Mouse (Mus musculus) intestine, embryonic 14.5 days (tissue): ENCODE measurements around the gene Glod4. TPM values are rescaled to one million over a fixed set of nuclear protein-coding genes. Genes with fewer than 3 reads are reported as not detected.

Experiments used
- ATAC-seq: fragments of 200-750 bp; cut with Nextera tagmentation; replicated peaks from 2 replicates; pipeline ENCODE4 v1.8.0; 2017; ENCODE audit warnings: low read depth, moderate number of reproducible peaks, moderate TSS enrichment, moderate library complexity; ENCODE audit not compliant: low FRiP score, low TSS enrichment
- DNase-seq: peaks from one replicate; pipeline ENCODE4 v3.0.0-alpha.2; 2018; ENCODE audit warnings: low spot score
- H3K27ac ChIP-seq: fragments of 300-500 bp; sonication (generic); 2 replicates; pipeline ENCODE4 v1.5.1; 2014; ENCODE audit warnings: low read depth, mild to moderate bottlenecking, control low read depth
- H3K27me3 ChIP-seq: fragments of 300-500 bp; sonication (generic); replicated peaks from 2 replicates; pipeline ENCODE4 v1.6.1; 2014; ENCODE audit warnings: low read length, control low read depth; ENCODE audit not compliant: control insufficient read depth, insufficient read depth
- H3K36me3 ChIP-seq: fragments of 300-500 bp; sonication (generic); 2 replicates; pipeline ENCODE4 v1.6.1; 2014; ENCODE audit warnings: low read length, control low read depth; ENCODE audit not compliant: control insufficient read depth, insufficient read depth
- H3K4me1 ChIP-seq: fragments of 300-500 bp; sonication (generic); replicated peaks from 2 replicates; pipeline ENCODE4 v1.6.1; 2014; ENCODE audit warnings: low read length, control low read depth, mixed read lengths; ENCODE audit not compliant: control insufficient read depth, insufficient read depth
- H3K4me2 ChIP-seq: fragments of 300-500 bp; sonication (generic); 2 replicates; pipeline ENCODE4 v1.6.1; 2014; ENCODE audit warnings: low read length
- H3K4me3 ChIP-seq: fragments of 300-500 bp; sonication (generic); 2 replicates; pipeline ENCODE4 v1.5.1; 2014; ENCODE audit warnings: low read depth, low read length, control low read depth, mixed read lengths
- H3K9ac ChIP-seq: fragments of 300-500 bp; sonication (generic); 2 replicates; pipeline ENCODE4 v1.6.1; 2014; ENCODE audit warnings: mild to moderate bottlenecking, low read length
- H3K9me3 ChIP-seq: fragments of 300-500 bp; sonication (generic); 2 replicates; pipeline ENCODE4 v1.6.1; 2016; ENCODE audit warnings: low read length, control low read depth; ENCODE audit not compliant: control insufficient read depth
- WGBS: fragments of 180-500 bp; shearing (Covaris S2); extraction: QIAGEN DNeasy Blood & Tissue Kit; methylation state at CpG from one replicate; pipeline ENCODE4 v1.1.7; 2014; 5-methylcytosine and 5-hydroxymethylcytosine counted together
- polyA plus RNA-seq: library from polyadenylated mRNA; unstranded; fragments of >200 nt; fragmentation: Nextera tagmentation; extraction: Ambion mirVana; gene quantifications from 2 replicates; pipeline ENCODE4 v1.2.1, GENCODE M21; 2014

Glod4 gene
- polyA plus RNA-seq, 1 experiment from 2014 or later: 147 TPM

GRCm38 (mm10) chr11:76262611-76263351 is 19.3 kb upstream of the Glod4 start:
- Histone ChIP-seq H3K27ac (no peak overlapping the region), H3K4me1 (0 out of 2 replicates have a peak, but pooled peaks cover 4% of the 10 kb centered on the region), H3K4me3 (no peak overlapping the region), H3K9ac (no peak overlapping the region), H3K27me3 (no peaks in the 10 kb centered on the region), H3K4me2 (no peak overlapping the region), H3K36me3 (peaks cover 34% of the 10 kb centered on the region), H3K9me3 (no peaks in the 10 kb centered on the region)
- WGBS: 17% methylated on average over 19 of the region's 19 CpGs
- ATAC-seq (no peak), DNase-seq (no peak)

GRCm38 (mm10) chr11:76261224-76261623 is 17.7 kb upstream of the Glod4 start:
- H3K4me1 ChIP-seq: 0 out of 2 replicates have a peak, but pooled peaks cover 4% of the 10 kb centered on the region
- no peaks in the 10 kb centered on the region for H3K27me3 ChIP-seq
- no peak for DNase-seq
- no peak overlapping the region for H3K4me2 ChIP-seq
- 79% methylated on average over 12 of the region's 12 CpGs for WGBS
- H3K4me3 ChIP-seq: no peak overlapping the region
- no peak overlapping the region for H3K27ac ChIP-seq
- no peak for ATAC-seq
- peaks cover 41% of the 10 kb centered on the region for H3K36me3 ChIP-seq
- H3K9ac ChIP-seq: no peak overlapping the region
- no peaks in the 10 kb centered on the region for H3K9me3 ChIP-seq

- Histone ChIP-seq H3K36me3 (peaks cover 41% of the 10 kb centered on the region), H3K4me2 (no peak overlapping the region), H3K9me3 (no peaks in the 10 kb centered on the region), H3K4me1 (0 out of 2 replicates have a peak, but pooled peaks cover 4% of the 10 kb centered on the region), H3K9ac (no peak overlapping the region), H3K27me3 (no peaks in the 10 kb centered on the region), H3K4me3 (no peak overlapping the region), H3K27ac (no peak overlapping the region)
- DNase-seq (no peak), ATAC-seq (no peak)
- 67% methylated on average over 10 of the region's 10 CpGs for WGBS
Observed at GRCm38 (mm10) chr11:76260208-76261050, 16.9 kb upstream of the Glod4 start.

- H3K4me3 ChIP-seq: no peak overlapping the region
- H3K36me3 ChIP-seq: peaks cover 41% of the 10 kb centered on the region
- 0 out of 2 replicates have a peak, but pooled peaks cover 4% of the 10 kb centered on the region for H3K4me1 ChIP-seq
- H3K27ac ChIP-seq: no peak overlapping the region
- no peak overlapping the region for H3K9ac ChIP-seq
- H3K9me3 ChIP-seq: no peaks in the 10 kb centered on the region
- DNase-seq: no peak
- 81% methylated on average over 5 of the region's 6 CpGs for WGBS
- H3K4me2 ChIP-seq: no peak overlapping the region
- ATAC-seq: no peak
- no peaks in the 10 kb centered on the region for H3K27me3 ChIP-seq
Observed at GRCm38 (mm10) chr11:76258511-76258910, 15.0 kb upstream of the Glod4 start.

- Histone ChIP-seq H3K27ac (no peak overlapping the region), H3K4me2 (no peak overlapping the region), H3K27me3 (no peaks in the 10 kb centered on the region), H3K4me1 (no peaks in the 10 kb centered on the region), H3K9ac (no peak overlapping the region), H3K9me3 (no peaks in the 10 kb centered on the region), H3K4me3 (no peak overlapping the region), H3K36me3 (peaks cover 38% of the 10 kb centered on the region)
- ATAC-seq (no peak), DNase-seq (no peak)
- 63% methylated on average over 4 of the region's 4 CpGs for WGBS
Observed at GRCm38 (mm10) chr11:76257386-76257785, 13.9 kb upstream of the Glod4 start.

- Histone ChIP-seq H3K9me3 (no peaks in the 10 kb centered on the region), H3K27me3 (no peaks in the 10 kb centered on the region), H3K36me3 (peaks cover 30% of the 10 kb centered on the region), H3K27ac (no peak overlapping the region), H3K4me1 (no peaks in the 10 kb centered on the region), H3K9ac (no peak overlapping the region), H3K4me2 (no peak overlapping the region), H3K4me3 (no peak overlapping the region)
- ATAC-seq: no peak
- WGBS: 27% methylated on average over 5 of the region's 5 CpGs
- no peak for DNase-seq
Observed at GRCm38 (mm10) chr11:76256129-76256528, 12.6 kb upstream of the Glod4 start.

- no peaks in the 10 kb centered on the region for H3K9me3 ChIP-seq
- H3K27ac ChIP-seq: no peak overlapping the region
- no peak for ATAC-seq
- H3K27me3 ChIP-seq: no peaks in the 10 kb centered on the region
- peaks cover 30% of the 10 kb centered on the region for H3K36me3 ChIP-seq
- WGBS: 76% methylated on average over 4 of the region's 4 CpGs
- no peak for DNase-seq
- H3K9ac ChIP-seq: no peak overlapping the region
- no peak overlapping the region for H3K4me3 ChIP-seq
- no peaks in the 10 kb centered on the region for H3K4me1 ChIP-seq
- no peak overlapping the region for H3K4me2 ChIP-seq
Observed at GRCm38 (mm10) chr11:76255431-76256001, 12.0 kb upstream of the Glod4 start.

- Histone ChIP-seq H3K9ac (no peak overlapping the region), H3K36me3 (peaks cover 34% of the 10 kb centered on the region), H3K4me1 (no peaks in the 10 kb centered on the region), H3K4me2 (no peak overlapping the region), H3K27me3 (no peaks in the 10 kb centered on the region), H3K4me3 (no peak overlapping the region), H3K9me3 (no peaks in the 10 kb centered on the region), H3K27ac (peak overlapping the region; percentile 36; the same call in 1 of the 2 replicates)
- 67% methylated on average over 4 of the region's 4 CpGs for WGBS
- ATAC-seq (0 out of 2 replicates have a peak, but pooled peaks have one; percentile 38), DNase-seq (no peak)
Observed at GRCm38 (mm10) chr11:76253918-76254264, 10.4 kb upstream of the Glod4 start.
